Mouse (Mus musculus) erythroblast, embryonic 14.5 days (primary cell): Measurements from ENCODE around the gene BC067074. TPM values are rescaled to one million over a fixed set of nuclear protein-coding genes. Genes with fewer than 3 reads are reported as not detected.

Experiments
- H3K27me3 ChIP-seq: 2 replicates; pipeline ENCODE4 v1.6.1; 2012; ENCODE audit warnings: inconsistent platforms; ENCODE audit not compliant: control insufficient read depth
- H3K36me3 ChIP-seq: 2 replicates; pipeline ENCODE4 v1.6.1; 2012; ENCODE audit warnings: mild to moderate bottlenecking, inconsistent platforms; ENCODE audit not compliant: control insufficient read depth
- H3K4me1 ChIP-seq: 2 replicates; pipeline ENCODE4 v1.6.1; 2012; ENCODE audit warnings: inconsistent platforms; ENCODE audit not compliant: control insufficient read depth
- H3K4me3 ChIP-seq: replicated peaks from 2 replicates; pipeline ENCODE3; 2012; ENCODE audit warnings: moderate library complexity, mild to moderate bottlenecking, inconsistent platforms
- H3K9me3 ChIP-seq: 2 replicates; pipeline ENCODE4 v1.6.1; 2012; ENCODE audit warnings: low read length, inconsistent platforms, mixed read lengths; ENCODE audit not compliant: control insufficient read depth
- GATA1 ChIP-seq: IDR thresholded peaks from 2 replicates; pipeline ENCODE4 v1.6.1; 2012; ENCODE audit warnings: low read length, inconsistent platforms, mixed read lengths
- TAL1 ChIP-seq: IDR thresholded peaks from 3 replicates; pipeline ENCODE4 v1.6.1; 2012; ENCODE audit warnings: low read length, inconsistent platforms, mixed read lengths
- polyA plus RNA-seq: library from polyadenylated mRNA; stranded (reverse); fragments of >175 nt; gene quantifications from 2 replicates; pipeline ENCODE4 v1.2.3, GENCODE M21; 2012

Gene BC067074
- polyA plus RNA-seq, 1 experiment, result not detected

DNA sequence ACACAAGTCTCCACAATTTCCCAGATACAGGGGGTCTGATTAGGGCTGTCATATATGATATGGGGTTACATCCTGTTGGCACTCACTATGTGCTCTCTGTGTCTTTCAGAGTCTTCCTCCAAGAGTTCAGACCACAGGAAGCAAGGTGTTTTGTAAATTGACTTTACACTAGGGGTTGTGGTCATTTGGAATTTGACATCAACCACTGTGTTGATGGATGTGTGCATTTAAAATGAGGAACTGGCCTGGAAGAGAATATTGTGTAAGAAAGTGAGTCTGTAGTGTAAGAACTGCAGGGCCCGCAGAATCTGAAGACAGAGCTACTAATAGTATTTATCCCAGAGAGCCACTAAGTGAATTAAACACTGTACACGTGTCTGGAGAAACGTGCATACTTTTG, 25.8 kb upstream of the BC067074 start:
- Histone ChIP-seq H3K36me3 (no peaks in the 10 kb centered on the region), H3K27me3 (no peaks in the 10 kb centered on the region), H3K9me3 (no peaks in the 10 kb centered on the region), H3K4me3 (no peak overlapping the region), H3K4me1 (no peaks in the 10 kb centered on the region)
- TF ChIP-seq TAL1 (no peak), GATA1 (no peak)

GRCm38 (mm10) chr13:113269777-113270776, 22.9 kb upstream of the BC067074 start:
- Histone ChIP-seq H3K27me3 (no peaks in the 10 kb centered on the region), H3K4me1 (no peaks in the 10 kb centered on the region), H3K36me3 (no peaks in the 10 kb centered on the region), H3K4me3 (no peak overlapping the region), H3K9me3 (no peaks in the 10 kb centered on the region)
- no peak for TF ChIP-seq TAL1
- TF ChIP-seq GATA1, result no peak

DNA sequence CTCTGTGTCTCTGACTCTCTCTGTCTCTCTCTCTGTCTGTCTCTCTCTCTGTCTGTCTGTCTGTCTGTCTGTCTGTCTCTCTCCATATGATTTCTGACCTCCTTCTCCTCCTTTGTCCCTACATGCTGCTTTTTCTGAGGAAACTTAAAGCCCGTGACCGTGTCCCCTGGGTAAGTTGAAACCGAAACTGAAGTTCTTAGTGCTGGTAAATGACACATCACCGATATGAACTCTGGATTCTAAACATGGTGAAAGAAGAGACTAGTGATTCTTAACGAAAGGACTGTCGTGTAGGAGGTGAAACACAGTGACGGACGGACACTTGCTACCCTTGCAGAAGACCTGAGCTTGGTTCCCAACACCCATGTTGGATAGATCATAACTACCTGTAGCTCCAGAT, 21.8 kb upstream of the BC067074 start:
- Histone ChIP-seq H3K9me3 (no peaks in the 10 kb centered on the region), H3K27me3 (no peaks in the 10 kb centered on the region), H3K4me1 (no peaks in the 10 kb centered on the region), H3K36me3 (no peaks in the 10 kb centered on the region), H3K4me3 (no peak overlapping the region)
- TF ChIP-seq GATA1 (no peak), TAL1 (no peak)

GRCm38 (mm10) chr13:113287141-113287540, 5.8 kb upstream of the BC067074 start:
- Histone ChIP-seq H3K27me3 (peaks cover 3% of the 10 kb centered on the region), H3K4me3 (no peak overlapping the region), H3K36me3 (no peaks in the 10 kb centered on the region), H3K9me3 (no peaks in the 10 kb centered on the region), H3K4me1 (no peaks in the 10 kb centered on the region)
- TF ChIP-seq GATA1 (no peak), TAL1 (no peak)

DNA sequence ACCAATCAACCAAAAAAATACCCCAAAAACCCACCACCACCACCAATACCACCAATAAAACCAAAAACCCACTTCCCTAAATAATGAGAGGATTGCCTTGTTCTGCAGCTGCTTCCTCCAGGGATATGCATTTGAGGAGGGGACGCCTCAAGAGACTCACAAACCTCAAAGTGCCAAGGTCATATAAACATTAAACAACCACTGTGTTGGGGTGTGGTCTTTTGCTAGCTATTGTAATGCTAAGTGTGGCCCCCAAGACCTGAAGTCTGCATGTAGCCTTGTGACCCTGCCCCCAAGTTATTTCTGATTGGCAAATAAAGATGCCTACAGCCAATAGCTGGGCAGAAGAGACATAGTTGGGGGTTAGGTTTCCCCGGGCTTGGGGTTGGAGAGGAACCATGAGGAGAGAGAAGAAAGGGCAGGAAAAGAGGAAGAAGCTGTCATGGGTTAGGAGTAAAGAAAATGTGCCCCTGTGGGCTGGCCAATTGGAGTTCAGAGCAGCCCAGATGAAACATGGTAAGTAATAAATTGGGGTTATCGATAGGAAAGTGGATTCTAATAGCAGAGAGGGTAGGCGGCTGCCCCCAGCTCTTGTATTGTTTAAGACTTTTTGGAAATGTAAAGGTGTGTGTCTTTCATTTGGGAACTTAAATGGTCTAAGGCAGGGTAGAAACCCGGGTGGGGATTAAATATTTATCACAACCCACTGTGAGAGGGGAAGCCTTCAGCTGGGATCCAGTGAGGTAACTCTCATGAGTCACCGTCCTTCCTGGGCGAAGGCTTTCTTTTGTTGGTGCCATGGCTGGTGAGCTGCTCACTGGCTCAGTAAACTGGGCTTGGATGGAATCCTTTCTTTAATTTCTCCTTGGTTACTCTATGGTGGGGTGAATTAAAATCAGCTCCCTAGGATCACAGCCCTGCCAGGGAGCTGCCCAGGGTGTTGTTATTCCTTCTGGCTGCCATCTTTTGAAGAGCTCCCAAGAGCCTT, 4.5 kb upstream of the BC067074 start:
- Histone ChIP-seq H3K27me3 (peaks cover 17% of the 10 kb centered on the region), H3K4me1 (no peaks in the 10 kb centered on the region; the same call in 1 of the 2 replicates), H3K9me3 (no peaks in the 10 kb centered on the region), H3K4me3 (no peak overlapping the region), H3K36me3 (no peaks in the 10 kb centered on the region)
- TF ChIP-seq GATA1 (no peak), TAL1 (no peak)

DNA sequence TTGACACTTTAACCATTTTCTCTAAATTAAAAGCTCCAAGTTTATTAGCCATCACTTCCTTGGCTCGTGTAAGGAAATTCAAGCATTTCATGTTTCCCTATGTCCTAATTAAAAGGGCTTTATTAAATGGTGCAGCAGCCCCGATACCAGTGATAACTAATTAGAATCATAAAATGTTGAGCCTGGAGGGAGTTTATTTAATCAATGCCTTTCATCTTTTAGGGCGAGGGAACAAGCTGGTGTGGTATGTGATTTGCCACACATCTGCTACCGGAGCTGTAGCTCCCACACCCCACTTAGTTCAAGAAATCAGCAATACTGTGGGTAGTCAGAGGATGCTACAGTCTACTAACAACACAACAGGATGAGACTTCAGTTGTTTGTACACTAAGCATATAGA, 3.2 kb upstream of the BC067074 start:
- Histone ChIP-seq H3K27me3 (peaks cover 26% of the 10 kb centered on the region), H3K36me3 (no peaks in the 10 kb centered on the region), H3K9me3 (no peaks in the 10 kb centered on the region), H3K4me1 (no peaks in the 10 kb centered on the region; the same call in 1 of the 2 replicates), H3K4me3 (no peak overlapping the region)
- TF ChIP-seq GATA1 (no peak), TAL1 (no peak)

DNA sequence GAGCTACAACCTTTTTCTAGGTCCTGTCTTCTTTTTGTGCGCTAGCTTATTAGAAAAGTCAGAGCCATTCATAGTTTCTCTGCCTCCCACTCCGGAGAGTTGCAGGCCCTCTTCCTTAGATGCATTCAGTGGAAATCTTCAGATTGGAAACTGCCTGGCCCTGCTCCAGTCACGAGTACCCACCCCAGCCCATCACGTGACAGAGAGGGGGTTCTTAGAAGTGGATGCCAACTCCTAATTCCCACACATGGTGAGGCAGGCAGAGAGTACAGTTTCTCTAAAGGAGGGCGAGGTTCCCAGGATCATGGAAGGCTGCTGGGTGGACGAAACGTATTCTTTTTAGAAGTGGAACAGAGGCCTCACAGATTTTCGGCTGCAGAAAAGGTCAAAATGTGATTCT, 958 bp upstream of the BC067074 start:
- no peaks in the 10 kb centered on the region for H3K9me3 ChIP-seq
- TF ChIP-seq TAL1 (no peak), GATA1 (no peak)
- no peak overlapping the region for H3K4me3 ChIP-seq
- no peaks in the 10 kb centered on the region; the same call in 1 of the 2 replicates for H3K4me1 ChIP-seq
- H3K27me3 ChIP-seq, result peaks cover 26% of the 10 kb centered on the region
- no peaks in the 10 kb centered on the region for H3K36me3 ChIP-seq

DNA sequence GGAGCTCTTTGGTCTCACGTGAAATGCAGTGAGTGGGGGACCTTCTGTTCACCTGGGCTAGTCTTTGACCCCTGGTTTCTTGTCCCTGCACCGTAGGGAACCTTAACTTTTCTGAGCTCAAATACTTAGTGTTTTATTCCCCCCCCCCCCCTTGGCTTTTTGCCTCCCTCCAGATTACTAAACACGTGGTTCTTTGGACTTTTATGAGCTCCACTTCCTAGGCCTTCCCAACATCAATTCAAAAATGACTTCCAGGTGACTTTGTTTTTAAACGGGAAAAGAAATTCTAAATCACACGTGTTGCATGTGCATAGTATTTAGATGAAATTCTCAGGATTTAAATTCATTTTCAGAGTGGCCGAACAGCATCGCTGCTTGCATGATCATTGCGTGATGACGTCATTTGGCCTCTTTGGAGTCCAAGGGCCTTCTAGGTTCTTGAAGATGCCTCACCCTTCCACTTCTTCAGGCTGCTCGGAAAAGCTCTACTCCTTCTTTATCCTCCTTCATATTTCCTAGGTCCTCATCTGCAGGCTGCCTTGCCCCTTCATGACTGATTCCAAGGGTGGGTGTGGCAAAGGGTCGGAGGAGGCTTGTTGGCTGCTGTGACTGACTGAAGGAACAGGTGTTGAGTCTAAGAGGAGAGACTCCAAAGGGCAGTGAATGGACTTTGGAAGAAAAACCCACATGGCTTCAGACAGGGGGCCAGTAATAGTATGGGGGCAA, 911 bp downstream of the BC067074 start:
- Histone ChIP-seq H3K36me3 (no peaks in the 10 kb centered on the region), H3K4me3 (no peak overlapping the region), H3K27me3 (peaks cover 26% of the 10 kb centered on the region), H3K9me3 (no peaks in the 10 kb centered on the region), H3K4me1 (no peaks in the 10 kb centered on the region; the same call in 1 of the 2 replicates)
- TF ChIP-seq GATA1 (no peak), TAL1 (no peak)
